Mouse (Mus musculus) liver, adult 2 months (tissue): ENCODE results near the gene Mesd.

Experiments
- CTCF ChIP-seq: fragments of 200-500 bp; IDR thresholded peaks from 2 replicates; pipeline ENCODE4 v1.5.1; 2011; ENCODE audit warnings: low read depth, low read length, control low read depth
- POLR2A ChIP-seq: fragments of 200-500 bp; IDR thresholded peaks from 2 replicates; pipeline ENCODE4 v1.6.1; 2011; ENCODE audit warnings: low read length, control low read depth; ENCODE audit not compliant: insufficient read depth; ENCODE audit errors: extremely low read depth

DNA sequence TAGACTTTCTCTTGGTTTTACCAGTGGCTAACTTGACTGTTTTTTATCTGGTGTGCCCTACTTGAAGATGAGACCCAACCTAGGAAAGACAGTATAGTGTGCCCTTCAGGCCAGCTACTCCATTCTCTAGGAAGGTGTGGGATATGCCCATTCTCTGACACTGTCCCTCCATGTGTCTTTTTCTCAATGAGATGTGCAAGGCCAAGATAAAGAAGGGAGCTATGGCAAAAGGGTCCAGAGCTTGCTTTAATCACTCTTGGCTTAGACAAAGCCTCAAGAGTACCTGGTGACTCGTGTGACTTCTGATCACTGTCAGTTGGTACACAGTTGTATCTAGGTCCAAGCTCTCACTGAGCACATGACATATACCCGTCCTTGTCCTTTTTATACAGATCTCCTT lies 44.2 kb upstream of the Mesd start:
- no peak for TF ChIP-seq CTCF
- TF ChIP-seq POLR2A = no peak
